Mouse (Mus musculus): ENCODE measurements at regions not wholly inside any gene's neighbourhood (a gene's known extent, or its start where the extent isn't known, plus 50 kb on each side); places are given as distances from the start of the nearest gene placed in this dataset.

GRCm38 (mm10) chr13:28520127-28520482, 262.8 kb downstream of the Gm11361 start:
- H3K4me3 ChIP-seq (ENCODE audit: low read length) = no peak overlapping the region
- no peak overlapping the region for H3K4me2 ChIP-seq (ENCODE audit: low read length)
- H3K4me1 ChIP-seq (ENCODE audit: control insufficient read depth, insufficient read depth, low read depth, low read length) = no peaks in the 10 kb centered on the region
- no peak overlapping the region for H3K27ac ChIP-seq (ENCODE audit: low read depth, low read length)
- H3K9me3 ChIP-seq (ENCODE audit: control insufficient read depth, low read length) = no peaks in the 10 kb centered on the region
- no peaks in the 10 kb centered on the region for H3K36me3 ChIP-seq (ENCODE audit: control insufficient read depth, insufficient read depth, low read length)
- WGBS = 91% methylated on average over 1 of the region's 1 CpGs
- no peak for ATAC-seq
- H3K9ac ChIP-seq (ENCODE audit: low read depth, low read length) = no peak overlapping the region
- H3K27me3 ChIP-seq (replicated peaks; ENCODE audit: control insufficient read depth, insufficient read depth, low read length) = no peaks in the 10 kb centered on the region

DNA sequence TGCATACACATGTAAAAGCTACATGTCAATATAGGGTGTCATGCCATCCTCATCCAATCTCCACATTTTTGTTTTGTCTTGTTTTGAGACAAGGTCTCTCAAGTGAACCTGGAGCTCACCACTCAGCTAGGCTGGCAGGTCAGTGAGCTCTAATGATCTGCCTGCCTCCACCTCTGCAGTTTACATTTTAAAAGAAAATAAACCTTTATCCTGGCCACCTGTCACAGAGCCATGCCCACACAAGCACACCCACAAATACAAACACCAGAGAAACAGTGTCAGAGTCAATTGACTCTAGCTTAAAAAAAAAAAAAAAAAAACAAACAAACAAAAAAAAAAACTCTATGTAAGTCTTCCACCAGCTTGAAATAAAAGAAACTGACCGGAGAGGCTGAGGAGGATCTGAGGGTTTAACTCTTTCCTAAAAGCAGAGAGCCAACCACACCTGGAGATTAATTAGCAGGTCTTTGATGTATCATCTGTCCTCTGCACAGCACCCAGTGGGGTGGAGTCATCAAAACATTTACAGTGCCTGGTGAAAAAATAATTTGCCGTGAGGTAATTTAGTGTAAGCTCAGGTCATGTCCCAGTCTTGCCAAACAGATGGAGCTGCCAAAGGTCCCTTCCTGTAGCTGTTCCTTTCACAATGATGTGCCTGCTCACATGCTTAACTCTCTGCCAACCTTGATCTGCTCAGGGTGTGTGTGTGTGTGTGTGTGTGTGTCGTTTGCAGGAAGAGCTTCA, 262.2 kb downstream of the Gm11361 start:
- Histone ChIP-seq H3K4me3 (ENCODE audit: low read length) (no peak overlapping the region), H3K4me1 (ENCODE audit: control insufficient read depth, insufficient read depth, low read depth, low read length) (no peaks in the 10 kb centered on the region), H3K4me2 (ENCODE audit: low read length) (no peak overlapping the region), H3K9me3 (ENCODE audit: control insufficient read depth, low read length) (no peaks in the 10 kb centered on the region), H3K27me3 (replicated peaks; ENCODE audit: control insufficient read depth, insufficient read depth, low read length) (no peaks in the 10 kb centered on the region), H3K27ac (ENCODE audit: low read depth, low read length) (no peak overlapping the region), H3K36me3 (ENCODE audit: control insufficient read depth, insufficient read depth, low read length) (no peaks in the 10 kb centered on the region), H3K9ac (ENCODE audit: low read depth, low read length) (no peak overlapping the region)
- 54% methylated on average over 3 of the region's 3 CpGs for WGBS
- ATAC-seq = no peak

GRCm38 (mm10) chr13:28517161-28517560, 259.8 kb downstream of the Gm11361 start:
- H3K4me3 ChIP-seq (ENCODE audit: low read length) = no peak overlapping the region
- H3K27ac ChIP-seq (ENCODE audit: low read depth, low read length) = no peak overlapping the region
- no peak overlapping the region for H3K4me2 ChIP-seq (ENCODE audit: low read length)
- no peaks in the 10 kb centered on the region for H3K9me3 ChIP-seq (ENCODE audit: control insufficient read depth, low read length)
- no peaks in the 10 kb centered on the region for H3K4me1 ChIP-seq (ENCODE audit: control insufficient read depth, insufficient read depth, low read depth, low read length)
- 82% methylated on average over 6 of the region's 6 CpGs for WGBS
- ATAC-seq = no peak
- no peaks in the 10 kb centered on the region for H3K36me3 ChIP-seq (ENCODE audit: control insufficient read depth, insufficient read depth, low read length)
- no peaks in the 10 kb centered on the region for H3K27me3 ChIP-seq (replicated peaks; ENCODE audit: control insufficient read depth, insufficient read depth, low read length)
- no peak overlapping the region for H3K9ac ChIP-seq (ENCODE audit: low read depth, low read length)

DNA sequence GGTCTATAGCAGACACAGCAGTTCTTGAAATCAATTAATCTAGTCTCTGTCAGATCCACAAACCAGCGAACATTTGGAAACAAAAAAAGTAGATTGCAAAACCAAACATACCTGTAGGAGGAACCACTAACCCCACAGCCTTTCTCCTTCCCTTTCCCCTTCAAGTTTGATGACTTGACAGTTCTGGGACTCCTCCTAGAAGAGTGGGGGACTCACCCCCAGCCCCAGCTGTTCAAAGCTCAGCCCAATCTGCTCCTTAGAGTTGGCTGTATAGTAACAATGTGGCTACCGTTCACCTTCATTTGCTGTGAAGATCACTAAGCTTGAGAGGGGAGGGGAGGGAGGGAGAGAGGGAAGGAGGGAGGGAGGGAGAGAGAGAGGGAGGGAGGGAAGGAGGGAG, 259.3 kb downstream of the Gm11361 start:
- WGBS = 49% methylated on average over 2 of the region's 2 CpGs

GRCm38 (mm10) chr13:28514245-28514644, 256.9 kb downstream of the Gm11361 start:
- no peak overlapping the region for H3K9ac ChIP-seq (ENCODE audit: low read depth, low read length)
- no peak for ATAC-seq
- no peak overlapping the region for H3K4me3 ChIP-seq (ENCODE audit: low read length)
- no peaks in the 10 kb centered on the region for H3K27me3 ChIP-seq (replicated peaks; ENCODE audit: control insufficient read depth, insufficient read depth, low read length)
- no peaks in the 10 kb centered on the region for H3K9me3 ChIP-seq (ENCODE audit: control insufficient read depth, low read length)
- H3K4me1 ChIP-seq (ENCODE audit: control insufficient read depth, insufficient read depth, low read depth, low read length) = no peaks in the 10 kb centered on the region
- no peak overlapping the region for H3K4me2 ChIP-seq (ENCODE audit: low read length)
- H3K36me3 ChIP-seq (ENCODE audit: control insufficient read depth, insufficient read depth, low read length) = no peaks in the 10 kb centered on the region
- no peak overlapping the region for H3K27ac ChIP-seq (ENCODE audit: low read depth, low read length)

More for the DNA sequence above, 259.3 kb downstream of the Gm11361 start:
- Histone ChIP-seq H3K4me2 (ENCODE audit: low read length) (no peak overlapping the region), H3K9ac (ENCODE audit: low read depth, low read length) (no peak overlapping the region), H3K9me3 (ENCODE audit: control insufficient read depth, low read length) (no peaks in the 10 kb centered on the region), H3K4me1 (ENCODE audit: control insufficient read depth, insufficient read depth, low read depth, low read length) (no peaks in the 10 kb centered on the region), H3K27me3 (replicated peaks; ENCODE audit: control insufficient read depth, insufficient read depth, low read length) (no peaks in the 10 kb centered on the region), H3K36me3 (ENCODE audit: control insufficient read depth, insufficient read depth, low read length) (no peaks in the 10 kb centered on the region), H3K4me3 (ENCODE audit: low read length) (no peak overlapping the region), H3K27ac (ENCODE audit: low read depth, low read length) (no peak overlapping the region)
- ATAC-seq = no peak

DNA sequence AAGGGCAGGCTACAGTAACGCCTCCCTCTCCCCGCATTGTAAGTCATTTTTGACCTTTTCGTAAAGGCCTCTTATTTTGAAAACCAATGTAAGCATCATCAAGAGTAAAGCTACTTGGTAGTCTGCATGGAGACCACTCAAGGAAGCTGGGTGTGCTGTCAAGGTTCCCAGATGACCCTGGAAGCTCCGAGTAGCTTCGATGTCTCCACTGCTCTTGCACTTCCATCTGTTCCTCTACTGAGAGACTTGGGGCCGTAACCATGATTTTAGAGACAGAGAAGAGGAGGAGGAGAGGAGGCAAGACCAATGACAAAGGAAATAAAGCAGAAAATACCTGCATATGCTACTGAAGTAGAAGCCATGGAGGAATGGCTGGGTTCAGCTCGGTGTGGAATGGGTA, 256.0 kb downstream of the Gm11361 start:
- Histone ChIP-seq H3K9me3 (ENCODE audit: control insufficient read depth, low read length) (no peaks in the 10 kb centered on the region), H3K27ac (ENCODE audit: low read depth, low read length) (no peak overlapping the region), H3K4me3 (ENCODE audit: low read length) (no peak overlapping the region), H3K4me2 (ENCODE audit: low read length) (no peak overlapping the region), H3K36me3 (ENCODE audit: control insufficient read depth, insufficient read depth, low read length) (no peaks in the 10 kb centered on the region), H3K27me3 (replicated peaks; ENCODE audit: control insufficient read depth, insufficient read depth, low read length) (no peaks in the 10 kb centered on the region), H3K9ac (ENCODE audit: low read depth, low read length) (no peak overlapping the region), H3K4me1 (ENCODE audit: control insufficient read depth, insufficient read depth, low read depth, low read length) (no peaks in the 10 kb centered on the region)
- WGBS = 91% methylated on average over 7 of the region's 7 CpGs
- ATAC-seq = no peak

GRCm38 (mm10) chr13:28512573-28513334, 255.4 kb downstream of the Gm11361 start:
- no peak overlapping the region for H3K27ac ChIP-seq (ENCODE audit: low read depth, low read length)
- ATAC-seq = peak; percentile 65; the same call in 1 of the 2 replicates

DNA sequence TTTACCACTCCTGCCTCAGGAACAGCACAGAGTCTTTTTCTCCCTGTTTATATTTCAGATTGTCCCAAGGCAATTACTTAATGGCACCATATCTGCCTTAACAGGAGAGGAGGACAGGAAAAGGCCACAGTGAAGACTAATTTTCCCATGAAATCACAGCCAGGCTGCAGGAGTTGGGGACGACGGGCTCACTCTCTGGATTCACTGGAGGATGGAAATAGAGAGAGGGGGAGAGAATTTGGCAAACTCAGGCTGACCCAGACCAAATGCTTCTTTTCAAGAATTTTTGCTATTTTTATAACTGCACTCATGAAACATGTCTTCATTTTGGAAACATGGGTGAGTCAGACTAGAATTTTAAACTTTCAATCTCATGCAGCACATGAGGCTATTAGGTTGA, 250.9 kb downstream of the Gm11361 start:
- Histone ChIP-seq H3K36me3 (ENCODE audit: control insufficient read depth, insufficient read depth, low read length) (no peaks in the 10 kb centered on the region), H3K9ac (ENCODE audit: low read depth, low read length) (no peak overlapping the region), H3K4me1 (ENCODE audit: control insufficient read depth, insufficient read depth, low read depth, low read length) (no peaks in the 10 kb centered on the region), H3K27me3 (replicated peaks; ENCODE audit: control insufficient read depth, insufficient read depth, low read length) (no peaks in the 10 kb centered on the region), H3K4me2 (ENCODE audit: low read length) (no peak overlapping the region), H3K27ac (ENCODE audit: low read depth, low read length) (no peak overlapping the region), H3K4me3 (ENCODE audit: low read length) (no peak overlapping the region), H3K9me3 (ENCODE audit: control insufficient read depth, low read length) (no peaks in the 10 kb centered on the region)
- ATAC-seq = no peak
- WGBS = 57% methylated on average over 2 of the region's 2 CpGs

More at GRCm38 (mm10) chr13:28512573-28513334, 255.4 kb downstream of the Gm11361 start:
- Histone ChIP-seq H3K27me3 (replicated peaks; ENCODE audit: control insufficient read depth, insufficient read depth, low read length) (no peaks in the 10 kb centered on the region), H3K36me3 (ENCODE audit: control insufficient read depth, insufficient read depth, low read length) (no peaks in the 10 kb centered on the region), H3K9me3 (ENCODE audit: control insufficient read depth, low read length) (no peaks in the 10 kb centered on the region), H3K4me1 (ENCODE audit: control insufficient read depth, insufficient read depth, low read depth, low read length) (no peaks in the 10 kb centered on the region), H3K9ac (ENCODE audit: low read depth, low read length) (no peak overlapping the region), H3K4me3 (ENCODE audit: low read length) (no peak overlapping the region), H3K4me2 (ENCODE audit: low read length) (no peak overlapping the region)
- 52% methylated on average over 11 of the region's 11 CpGs for WGBS

DNA sequence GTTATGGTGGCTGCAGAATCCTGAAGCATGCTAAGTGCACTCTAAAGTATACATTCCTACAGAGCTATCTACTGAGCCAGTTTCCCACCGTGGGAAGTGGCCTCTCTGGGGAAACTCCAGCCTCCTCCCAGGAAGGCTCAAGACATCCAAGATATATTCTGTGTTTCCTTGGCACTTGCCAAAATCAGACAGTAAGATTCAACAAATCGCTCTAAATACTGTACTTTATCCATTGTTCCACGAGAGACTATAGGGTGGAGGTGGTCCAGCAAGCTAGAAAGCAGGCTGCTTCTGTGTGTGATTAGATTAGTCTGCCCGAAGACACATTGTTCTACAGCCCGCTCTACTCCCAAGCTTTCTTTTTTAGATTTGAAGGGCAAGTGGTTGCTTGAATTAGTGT, 250.5 kb downstream of the Gm11361 start:
- H3K4me1 ChIP-seq (ENCODE audit: control insufficient read depth, insufficient read depth, low read depth, low read length) = no peaks in the 10 kb centered on the region
- H3K9ac ChIP-seq (ENCODE audit: low read depth, low read length) = no peak overlapping the region
- no peaks in the 10 kb centered on the region for H3K9me3 ChIP-seq (ENCODE audit: control insufficient read depth, low read length)
- ATAC-seq = no peak
- 74% methylated on average over 5 of the region's 5 CpGs for whole genome bisulfite sequencing
- H3K27me3 ChIP-seq (replicated peaks; ENCODE audit: control insufficient read depth, insufficient read depth, low read length) = no peaks in the 10 kb centered on the region
- H3K27ac ChIP-seq (ENCODE audit: low read depth, low read length) = no peak overlapping the region
- no peak overlapping the region for H3K4me2 ChIP-seq (ENCODE audit: low read length)
- no peak overlapping the region for H3K4me3 ChIP-seq (ENCODE audit: low read length)
- H3K36me3 ChIP-seq (ENCODE audit: control insufficient read depth, insufficient read depth, low read length) = no peaks in the 10 kb centered on the region
